Mouse (Mus musculus): Measurements from ENCODE around the gene Grm7.

Gene Grm7

DNA sequence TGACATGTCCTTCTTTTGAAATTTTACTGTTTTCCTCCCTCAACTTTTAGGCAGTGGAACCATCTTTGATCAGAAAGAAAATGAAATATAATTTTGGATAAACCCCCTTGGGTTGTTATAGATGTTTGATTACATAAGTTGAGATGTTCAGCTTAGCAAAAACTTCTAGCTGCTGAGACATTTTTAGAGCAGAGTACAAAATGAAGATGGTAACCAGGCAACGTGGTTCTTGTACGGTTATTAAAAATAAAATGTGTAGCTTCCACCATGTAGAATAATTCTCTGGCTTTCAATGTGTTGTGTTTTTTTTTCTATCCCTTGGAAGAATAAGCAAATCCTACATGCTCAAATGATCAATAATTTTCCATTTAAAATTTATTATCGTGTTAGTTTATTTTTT, 550.0 kb downstream of the Grm7 start:
- Histone ChIP-seq H3K36me3 (ENCODE audit: insufficient read depth, low read length) (no peaks in the 10 kb centered on the region), H3K27me3 (ENCODE audit: insufficient read depth, low read length) (no peaks in the 10 kb centered on the region), H3K4me3 (replicated peaks; ENCODE audit: low read length) (no peak overlapping the region)

DNA sequence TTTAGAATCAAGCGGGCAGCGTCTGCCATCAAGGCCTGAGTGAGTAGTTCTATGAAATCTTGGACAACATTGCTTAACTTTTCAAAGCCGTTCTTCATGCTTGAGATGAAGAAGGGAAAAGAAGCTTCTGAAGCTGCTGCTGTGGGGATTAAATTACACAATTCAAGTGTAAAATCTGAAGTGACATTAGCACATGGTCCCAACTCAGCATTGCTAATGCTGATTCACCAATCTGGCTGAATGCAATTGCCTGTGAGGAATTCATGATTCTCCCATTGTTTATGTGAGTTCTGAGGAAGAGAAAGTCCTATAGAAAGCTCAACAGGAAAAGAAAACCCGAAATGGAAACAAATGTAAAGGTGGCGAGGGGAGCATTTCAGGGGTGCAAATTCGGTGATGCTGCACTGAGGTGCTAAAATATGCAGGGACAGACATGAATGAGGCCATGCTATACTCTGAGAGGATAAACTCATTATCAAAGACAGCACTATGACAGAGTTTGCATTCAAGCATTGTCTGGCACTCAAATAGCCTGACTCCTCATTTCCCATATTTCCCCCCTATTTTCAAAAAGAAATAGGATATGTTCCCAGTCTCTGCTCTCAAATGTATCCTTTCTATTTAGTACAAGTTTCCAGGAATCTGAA, 575.8 kb downstream of the Grm7 start:
- Histone ChIP-seq H3K4me3 (replicated peaks; ENCODE audit: low read length) (no peak overlapping the region), H3K27me3 (ENCODE audit: insufficient read depth, low read length) (no peaks in the 10 kb centered on the region), H3K36me3 (ENCODE audit: insufficient read depth, low read length) (no peaks in the 10 kb centered on the region), H3K9me3 (ENCODE audit: low read length) (peaks cover 9% of the 10 kb centered on the region), H3K4me1 (replicated peaks; ENCODE audit: low read depth, low read length) (no peaks in the 10 kb centered on the region)
- TF ChIP-seq POU5F1 (IDR thresholded peaks at IDR 0.05; ENCODE audit: borderline replicate concordance, low read length): no peak
- no peak for TF ChIP-seq CTCF (conservative IDR thresholded peaks at IDR 0.05; ENCODE audit: low read length)
- no peak for TF ChIP-seq NANOG (IDR thresholded peaks at IDR 0.05; ENCODE audit: borderline replicate concordance, low read length)

More for the DNA sequence above, 550.0 kb downstream of the Grm7 start:
- Histone ChIP-seq H3K9me3 (ENCODE audit: low read length) (no peaks in the 10 kb centered on the region), H3K4me1 (replicated peaks; ENCODE audit: low read depth, low read length) (no peaks in the 10 kb centered on the region)
- TF ChIP-seq NANOG (IDR thresholded peaks at IDR 0.05; ENCODE audit: borderline replicate concordance, low read length): no peak
- TF ChIP-seq CTCF (conservative IDR thresholded peaks at IDR 0.05; ENCODE audit: low read length): no peak
- no peak for TF ChIP-seq POU5F1 (IDR thresholded peaks at IDR 0.05; ENCODE audit: borderline replicate concordance, low read length)

DNA sequence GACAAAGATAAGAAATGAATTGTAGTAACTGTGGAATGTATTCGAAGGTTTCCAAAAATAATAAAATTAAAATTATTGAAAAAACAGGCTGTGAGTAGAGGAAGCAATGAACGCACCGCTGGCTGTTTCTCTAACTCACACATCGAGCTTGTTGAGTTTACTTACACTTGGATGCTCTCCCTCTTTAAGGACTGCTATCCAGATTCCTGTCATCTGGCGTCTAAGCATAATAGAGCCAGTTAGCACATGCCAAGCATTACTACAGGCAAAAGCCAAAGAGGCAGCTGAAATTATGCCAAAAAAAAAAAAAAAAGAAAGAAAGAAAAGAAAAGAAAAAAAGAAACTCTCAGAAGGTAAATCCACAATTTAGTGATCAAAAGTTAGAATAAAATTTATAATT, 609.8 kb downstream of the Grm7 start:
- no peak overlapping the region for H3K4me3 ChIP-seq (replicated peaks; ENCODE audit: low read length)
- no peaks in the 10 kb centered on the region for H3K27me3 ChIP-seq (ENCODE audit: insufficient read depth, low read length)
- no peaks in the 10 kb centered on the region for H3K4me1 ChIP-seq (replicated peaks; ENCODE audit: low read depth, low read length)
- no peaks in the 10 kb centered on the region for H3K9me3 ChIP-seq (ENCODE audit: low read length)
- TF ChIP-seq POU5F1 (IDR thresholded peaks at IDR 0.05; ENCODE audit: borderline replicate concordance, low read length) (no peak), NANOG (IDR thresholded peaks at IDR 0.05; ENCODE audit: borderline replicate concordance, low read length) (no peak), CTCF (conservative IDR thresholded peaks at IDR 0.05; ENCODE audit: low read length) (no peak)
- H3K36me3 ChIP-seq (ENCODE audit: insufficient read depth, low read length): no peaks in the 10 kb centered on the region

DNA sequence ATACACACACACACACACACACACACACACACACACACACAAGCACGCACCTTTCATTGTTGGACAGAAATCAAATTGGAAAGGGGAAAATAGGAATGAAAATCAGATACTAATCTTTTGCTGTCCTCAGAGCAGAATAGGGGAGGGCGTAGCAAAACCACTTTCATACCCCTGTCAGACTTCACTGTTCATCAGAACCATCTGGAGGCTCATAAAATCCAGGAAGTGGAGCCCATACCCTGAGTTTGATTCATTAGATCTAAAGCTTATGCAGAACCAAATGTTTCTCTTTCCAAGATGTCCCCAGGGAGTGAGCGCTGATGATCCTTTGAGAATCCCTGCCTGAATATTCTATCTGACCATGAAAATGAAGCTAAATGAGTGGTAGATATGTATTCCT, 611.6 kb downstream of the Grm7 start:
- no peaks in the 10 kb centered on the region for H3K36me3 ChIP-seq (ENCODE audit: insufficient read depth, low read length)
- no peaks in the 10 kb centered on the region for H3K27me3 ChIP-seq (ENCODE audit: insufficient read depth, low read length)
- no peak overlapping the region for H3K4me3 ChIP-seq (replicated peaks; ENCODE audit: low read length)
- H3K4me1 ChIP-seq (replicated peaks; ENCODE audit: low read depth, low read length): no peaks in the 10 kb centered on the region
- no peaks in the 10 kb centered on the region for H3K9me3 ChIP-seq (ENCODE audit: low read length)
- no peak for TF ChIP-seq NANOG (IDR thresholded peaks at IDR 0.05; ENCODE audit: borderline replicate concordance, low read length)
- TF ChIP-seq CTCF (conservative IDR thresholded peaks at IDR 0.05; ENCODE audit: low read length): no peak
- TF ChIP-seq POU5F1 (IDR thresholded peaks at IDR 0.05; ENCODE audit: borderline replicate concordance, low read length): no peak

DNA sequence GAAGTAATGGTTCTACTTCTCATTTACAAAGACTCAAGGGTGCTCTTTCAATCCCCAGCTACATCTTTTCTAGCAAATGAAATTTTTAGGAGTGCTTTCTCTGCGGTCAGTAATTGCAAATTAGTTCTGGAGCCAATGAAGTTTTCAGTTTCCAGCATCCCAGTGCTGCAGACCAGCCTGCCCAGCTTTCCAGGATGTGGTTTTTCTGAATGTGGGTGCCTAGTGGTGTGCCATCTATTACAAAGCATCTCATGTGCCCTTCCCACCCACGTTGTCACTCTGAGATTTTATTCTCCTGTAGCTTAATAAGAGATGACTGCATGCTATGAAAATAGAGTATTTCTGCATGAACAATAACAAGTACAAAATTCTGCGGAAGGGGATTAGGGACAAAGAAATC, 612.9 kb downstream of the Grm7 start:
- TF ChIP-seq NANOG (IDR thresholded peaks at IDR 0.05; ENCODE audit: borderline replicate concordance, low read length): no peak
- TF ChIP-seq CTCF (conservative IDR thresholded peaks at IDR 0.05; ENCODE audit: low read length): no peak
- TF ChIP-seq POU5F1 (IDR thresholded peaks at IDR 0.05; ENCODE audit: borderline replicate concordance, low read length): no peak
- H3K9me3 ChIP-seq (ENCODE audit: low read length): no peaks in the 10 kb centered on the region

DNA sequence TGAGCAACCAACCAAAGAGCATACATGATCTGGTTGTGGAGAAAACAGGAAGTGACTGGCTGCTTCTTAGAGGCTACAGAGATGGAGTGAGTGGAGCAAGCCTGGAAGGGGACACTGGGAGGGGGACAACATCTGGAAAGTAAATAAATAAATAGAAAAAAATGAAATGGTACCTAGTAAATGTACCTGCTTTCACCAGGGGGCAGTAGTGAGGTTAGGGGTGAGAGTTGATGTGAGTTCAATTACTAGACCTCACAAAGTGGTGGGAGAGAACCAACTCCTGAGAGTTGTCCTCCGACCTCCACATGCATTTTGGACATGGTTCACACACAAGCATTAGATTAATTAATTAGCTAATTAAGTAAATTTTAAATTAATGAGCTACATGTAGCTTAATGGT, 615.8 kb downstream of the Grm7 start:
- H3K27me3 ChIP-seq (ENCODE audit: insufficient read depth, low read length): no peaks in the 10 kb centered on the region
- H3K4me1 ChIP-seq (replicated peaks; ENCODE audit: low read depth, low read length): no peaks in the 10 kb centered on the region
- no peak for TF ChIP-seq POU5F1 (IDR thresholded peaks at IDR 0.05; ENCODE audit: borderline replicate concordance, low read length)
- peak; percentile 31 for TF ChIP-seq CTCF (conservative IDR thresholded peaks at IDR 0.05; ENCODE audit: low read length)
- no peaks in the 10 kb centered on the region for H3K36me3 ChIP-seq (ENCODE audit: insufficient read depth, low read length)
- H3K9me3 ChIP-seq (ENCODE audit: low read length): no peaks in the 10 kb centered on the region
- H3K4me3 ChIP-seq (replicated peaks; ENCODE audit: low read length): no peak overlapping the region

More for the DNA sequence above, 612.9 kb downstream of the Grm7 start:
- H3K4me3 ChIP-seq (replicated peaks; ENCODE audit: low read length): no peak overlapping the region
- no peaks in the 10 kb centered on the region for H3K36me3 ChIP-seq (ENCODE audit: insufficient read depth, low read length)
- no peaks in the 10 kb centered on the region for H3K27me3 ChIP-seq (ENCODE audit: insufficient read depth, low read length)
- no peaks in the 10 kb centered on the region for H3K4me1 ChIP-seq (replicated peaks; ENCODE audit: low read depth, low read length)

DNA sequence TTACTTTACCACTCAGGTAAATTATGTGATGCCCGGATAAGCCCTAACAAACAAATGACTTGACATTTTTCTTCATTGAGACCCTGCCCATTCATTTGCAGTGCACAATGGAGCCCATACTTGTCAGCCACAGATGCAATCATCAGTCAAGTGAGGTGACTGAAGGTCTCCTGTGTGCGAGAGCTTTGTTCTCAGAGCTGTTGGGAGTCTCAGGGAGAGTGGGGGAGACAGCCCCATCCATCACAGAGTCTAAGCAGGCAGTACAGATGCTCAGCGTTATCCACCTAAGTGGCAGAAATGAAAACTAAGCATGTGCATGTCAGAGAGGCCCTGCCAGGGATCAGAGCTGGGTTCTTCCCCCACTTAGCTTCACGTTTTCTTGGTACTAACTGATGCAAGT, 631.3 kb downstream of the Grm7 start:
- TF ChIP-seq NANOG (IDR thresholded peaks at IDR 0.05; ENCODE audit: borderline replicate concordance, low read length) (no peak), POU5F1 (IDR thresholded peaks at IDR 0.05; ENCODE audit: borderline replicate concordance, low read length) (no peak), CTCF (conservative IDR thresholded peaks at IDR 0.05; ENCODE audit: low read length) (no peak)
- Histone ChIP-seq H3K4me1 (replicated peaks; ENCODE audit: low read depth, low read length) (no peaks in the 10 kb centered on the region), H3K27me3 (ENCODE audit: insufficient read depth, low read length) (no peaks in the 10 kb centered on the region), H3K36me3 (ENCODE audit: insufficient read depth, low read length) (no peaks in the 10 kb centered on the region), H3K9me3 (ENCODE audit: low read length) (no peaks in the 10 kb centered on the region), H3K4me3 (replicated peaks; ENCODE audit: low read length) (no peak overlapping the region)

DNA sequence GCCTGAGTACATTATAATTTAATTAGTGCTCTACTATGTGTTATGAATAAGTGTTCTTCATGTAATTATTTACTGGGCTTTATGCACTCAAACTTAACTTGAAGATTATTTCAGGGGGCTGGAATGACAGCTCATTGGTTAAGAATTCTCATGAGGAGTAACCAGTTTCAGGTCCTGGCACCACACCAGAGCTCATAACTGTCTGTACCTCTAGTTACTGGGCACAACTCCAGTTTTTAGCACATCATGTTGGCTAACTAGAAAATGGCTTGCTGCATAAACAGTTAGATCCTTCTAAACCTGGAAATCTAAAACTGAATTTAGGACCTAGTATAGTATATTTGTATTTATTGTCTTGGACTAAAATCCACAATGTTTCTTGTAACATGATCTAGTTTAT, 633.1 kb downstream of the Grm7 start:
- no peaks in the 10 kb centered on the region for H3K36me3 ChIP-seq (ENCODE audit: insufficient read depth, low read length)
- TF ChIP-seq NANOG (IDR thresholded peaks at IDR 0.05; ENCODE audit: borderline replicate concordance, low read length) (no peak), CTCF (conservative IDR thresholded peaks at IDR 0.05; ENCODE audit: low read length) (no peak), POU5F1 (IDR thresholded peaks at IDR 0.05; ENCODE audit: borderline replicate concordance, low read length) (no peak)
- no peak overlapping the region for H3K4me3 ChIP-seq (replicated peaks; ENCODE audit: low read length)
- no peaks in the 10 kb centered on the region for H3K27me3 ChIP-seq (ENCODE audit: insufficient read depth, low read length)
- no peaks in the 10 kb centered on the region for H3K9me3 ChIP-seq (ENCODE audit: low read length)
- no peaks in the 10 kb centered on the region for H3K4me1 ChIP-seq (replicated peaks; ENCODE audit: low read depth, low read length)

DNA sequence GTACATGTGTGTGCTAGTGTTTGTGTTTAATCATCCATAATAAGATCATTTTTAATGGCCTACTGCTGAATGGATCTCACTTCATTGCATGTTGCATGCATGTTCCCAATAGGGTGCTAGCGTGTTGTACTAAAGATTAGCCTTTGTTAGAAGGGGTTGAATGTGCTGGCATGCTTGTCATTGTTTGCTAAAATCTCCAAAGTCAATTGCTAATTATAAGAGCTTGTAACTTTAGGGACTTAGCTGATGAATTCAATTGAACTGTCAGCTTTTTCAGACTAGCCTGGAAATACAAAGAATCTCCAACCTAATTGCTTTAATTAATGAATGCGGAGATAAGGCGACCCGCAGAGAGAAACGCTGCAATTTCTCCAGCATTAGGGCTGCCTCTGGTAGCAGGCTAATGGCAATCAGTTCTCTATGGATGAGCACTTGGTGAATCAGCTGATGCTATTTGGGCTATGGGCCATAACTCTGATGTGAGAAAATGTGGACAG, 648.2 kb downstream of the Grm7 start:
- no peaks in the 10 kb centered on the region for H3K27me3 ChIP-seq (ENCODE audit: insufficient read depth, low read length)
- H3K4me3 ChIP-seq (replicated peaks; ENCODE audit: low read length): no peak overlapping the region
- no peaks in the 10 kb centered on the region for H3K9me3 ChIP-seq (ENCODE audit: low read length)
- TF ChIP-seq POU5F1 (IDR thresholded peaks at IDR 0.05; ENCODE audit: borderline replicate concordance, low read length) (no peak), NANOG (IDR thresholded peaks at IDR 0.05; ENCODE audit: borderline replicate concordance, low read length) (no peak), CTCF (conservative IDR thresholded peaks at IDR 0.05; ENCODE audit: low read length) (no peak)
- H3K36me3 ChIP-seq (ENCODE audit: insufficient read depth, low read length): no peaks in the 10 kb centered on the region
- no peaks in the 10 kb centered on the region for H3K4me1 ChIP-seq (replicated peaks; ENCODE audit: low read depth, low read length)
